Mouse (Mus musculus) gastrocnemius, adult 18-20 months (tissue): ENCODE data around the gene Oscp1. TPM values are rescaled to one million over a fixed set of nuclear protein-coding genes. Genes with fewer than 3 reads are reported as not detected.

Source experiments
- DNase-seq: peaks from one replicate; pipeline ENCODE4 v3.0.0; 2021; ENCODE audit warnings: low spot score
- long read RNA-seq, 2 experiments: library from polyadenylated mRNA; stranded (forward); transcript quantifications; one replicate each; pipeline ENCODE4 v2.0.0; 2021
- total RNA-seq, 2 experiments: library from RNA; stranded (reverse); gene quantifications; 2 replicates each; pipeline ENCODE4 v1.2.3; 2021

Oscp1 gene
- 1 to 10 TPM; 3.1 TPM for total RNA-seq
- long read RNA-seq, experiment 1, full-length matches to known transcripts, result 4 of 7 reads
- long read RNA-seq, experiment 1, partial matches to known transcripts, result 0 of 7 reads
- long read RNA-seq, experiment 1, other reads (novel, unspliced or antisense), result 3 of 7 reads
- long read RNA-seq, experiment 2, full-length matches to known transcripts, result 1 of 1 reads
- long read RNA-seq, experiment 2, partial matches to known transcripts, result 0 of 1 reads
- long read RNA-seq, experiment 2, other reads (novel, unspliced or antisense), result 0 of 1 reads

DNA sequence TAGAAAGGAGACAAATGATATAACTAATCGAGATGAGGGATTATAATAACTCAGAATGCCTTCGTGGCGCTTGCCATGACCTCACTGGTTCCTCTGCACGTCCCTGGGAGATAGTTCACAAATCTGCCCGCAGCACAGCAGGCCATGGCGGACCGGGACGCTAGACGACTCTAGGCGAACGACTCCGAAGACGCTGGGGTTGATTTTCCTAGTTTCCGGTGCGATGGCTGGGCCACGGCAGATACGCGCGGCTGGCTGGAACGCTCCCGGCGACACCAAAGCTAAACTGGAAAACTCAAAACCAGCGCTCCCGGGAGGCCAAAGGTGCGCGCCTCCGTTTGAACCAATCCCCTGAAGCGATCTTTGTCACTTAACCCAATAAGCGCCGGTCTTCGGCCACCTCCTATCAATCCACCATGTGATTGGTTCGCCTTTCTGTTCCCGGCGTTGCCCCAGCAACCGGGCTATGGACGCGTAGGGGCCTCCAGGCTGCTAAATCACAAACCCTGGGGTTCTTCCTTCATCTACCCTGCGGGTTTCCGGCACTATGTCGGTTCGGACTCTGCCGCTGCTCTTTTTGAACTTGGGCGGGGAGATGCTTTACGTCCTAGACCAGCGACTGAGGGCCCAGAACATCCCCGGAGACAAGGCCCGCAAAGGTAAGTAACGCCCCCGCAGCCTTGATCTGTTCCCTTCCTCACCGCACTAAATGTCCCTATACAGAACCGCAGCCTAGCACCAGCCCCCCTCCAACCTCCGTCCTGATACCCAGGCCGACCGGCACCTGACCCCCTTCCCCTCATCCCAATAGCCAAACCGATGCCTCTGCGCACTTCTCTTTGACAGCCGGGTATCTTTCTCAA is at the start of gene Oscp1:
Oscp1 (plus strand) TSS at position 432 of the 863 bp plus-strand sequence.
- peak; percentile 89 for DNase-seq

DNA sequence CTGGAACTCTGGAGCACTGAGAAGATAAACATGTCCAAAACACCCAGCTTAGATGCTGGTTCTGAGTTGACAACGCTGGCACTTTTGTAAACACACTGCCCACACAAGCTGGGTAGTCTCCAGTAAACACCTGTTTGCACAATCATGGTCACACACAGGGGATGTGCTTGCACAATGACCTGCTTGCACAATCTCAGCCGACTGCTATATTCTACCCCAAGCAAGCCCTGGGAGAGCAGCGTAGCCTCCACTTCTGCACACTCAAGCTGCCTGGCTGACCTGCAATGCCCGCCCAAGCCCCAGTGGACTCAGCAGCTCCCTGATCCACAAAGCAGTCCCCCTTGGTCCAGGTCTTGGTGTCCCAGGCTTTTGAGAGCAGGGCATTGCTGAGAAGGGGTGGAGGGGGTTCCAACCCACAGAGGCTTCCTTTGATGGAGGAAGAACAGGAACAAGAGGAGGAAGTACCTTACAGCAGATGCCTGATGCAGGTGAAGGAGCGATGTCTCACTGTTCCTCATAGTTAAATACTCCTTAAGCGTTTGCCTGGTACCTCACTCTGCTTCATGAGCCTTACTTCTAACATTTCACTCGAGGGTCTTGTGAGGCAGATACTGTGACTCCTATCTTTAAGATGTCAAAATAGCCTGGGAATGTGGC is 40.6 kb upstream of the Oscp1 start:
- no peak for DNase-seq

DNA sequence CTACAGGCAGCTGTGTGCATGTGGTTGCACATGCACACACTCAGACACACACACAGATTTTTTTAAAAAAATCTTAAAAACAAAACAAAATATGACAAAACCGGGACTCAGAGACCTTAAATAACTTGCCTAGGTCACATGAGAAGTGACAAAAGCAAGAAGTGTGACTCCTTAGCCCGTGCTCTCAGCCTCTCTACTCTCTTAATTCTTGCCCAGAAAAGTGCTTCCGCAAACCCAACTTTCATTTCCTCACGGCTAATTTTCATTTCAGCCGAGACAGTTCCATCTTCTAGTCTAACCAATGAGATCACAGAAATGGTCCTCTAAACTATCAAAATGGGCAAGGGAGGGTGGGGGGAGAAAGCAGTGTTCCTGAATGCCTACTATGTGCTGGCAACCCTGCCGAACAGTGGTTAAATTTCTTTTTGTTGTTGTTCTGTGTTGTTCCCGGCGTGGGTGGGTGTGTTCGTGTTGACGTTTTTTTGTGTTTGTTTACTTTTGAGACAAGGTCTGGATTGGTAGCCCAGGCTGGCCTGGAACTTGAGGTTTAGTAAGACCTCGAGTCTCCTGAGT is 39.3 kb upstream of the Oscp1 start:
- DNase-seq, result no peak

DNA sequence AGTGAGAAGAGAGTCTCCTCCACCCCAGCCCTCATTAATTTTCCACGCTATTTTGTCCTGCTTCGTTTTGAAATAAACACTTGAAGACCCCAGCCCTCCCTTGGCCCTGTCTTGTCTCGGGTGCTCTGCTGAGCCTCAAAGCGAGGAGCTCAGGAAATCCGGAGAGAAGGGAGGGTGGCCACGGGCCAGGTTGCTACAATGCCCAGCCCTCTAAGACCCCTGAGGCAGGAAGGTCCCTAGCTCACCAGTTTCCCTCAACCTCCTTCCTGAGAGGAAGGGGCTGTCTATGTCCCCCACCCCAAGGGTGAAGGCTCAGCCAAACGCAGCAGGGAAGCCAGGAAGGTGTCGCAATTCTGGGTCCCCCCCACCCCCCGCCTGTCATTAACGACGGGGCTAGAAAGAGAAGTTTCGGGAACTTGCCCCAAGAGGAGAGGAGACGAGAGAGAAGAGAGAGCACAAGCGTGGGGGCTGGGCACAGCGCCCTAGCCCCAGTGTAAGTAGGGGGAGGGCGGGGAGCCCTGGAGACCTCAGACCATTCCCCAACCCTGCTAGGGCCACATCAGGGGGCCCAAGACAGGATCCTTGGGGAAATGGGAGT is 34.0 kb upstream of the Oscp1 start, which contains the start of gene Csf3r:
Csf3r (plus strand) TSS at position 248 of the 598 bp plus-strand sequence.
- DNase-seq, result no peak

DNA sequence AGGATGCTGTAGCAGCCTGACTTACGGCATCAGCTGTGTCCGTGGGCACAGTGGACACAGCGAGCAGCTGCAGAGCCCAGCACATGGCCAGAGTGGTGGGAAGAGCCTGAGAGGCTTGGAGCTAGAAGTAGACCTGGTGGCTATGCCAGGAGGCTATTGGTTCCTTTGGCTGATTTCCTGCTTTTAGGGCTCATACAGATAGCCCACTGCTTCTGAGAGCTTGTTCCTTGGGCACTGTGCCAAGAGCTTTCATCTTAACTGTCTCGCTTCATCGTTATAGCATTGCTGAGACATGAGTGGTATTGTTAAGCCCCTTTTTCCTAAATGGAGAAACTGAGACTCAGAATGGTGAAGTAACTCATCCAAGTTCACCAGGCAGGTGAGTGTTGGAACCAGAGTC is 32.6 kb upstream of the Oscp1 start:
- DNase-seq, result no peak

DNA sequence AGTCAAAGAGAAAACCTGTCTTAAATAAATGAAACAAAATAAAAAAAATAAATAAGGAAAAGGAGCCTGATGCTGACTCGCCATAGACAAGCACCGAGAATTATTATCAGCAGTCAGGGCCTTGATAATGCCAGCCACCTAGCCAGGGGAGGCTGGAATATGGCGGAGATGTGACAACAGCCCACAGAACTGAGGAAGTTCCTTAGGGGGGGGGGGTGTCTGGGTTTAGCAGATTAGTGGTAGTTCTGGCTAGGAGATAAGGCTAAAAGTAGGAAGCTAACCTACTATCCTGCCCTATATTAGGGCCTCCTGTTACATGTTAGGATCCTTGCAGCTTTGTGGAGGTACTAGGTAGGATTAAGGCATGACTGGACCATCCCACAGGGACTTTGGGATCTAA is 30.4 kb upstream of the Oscp1 start:
- DNase-seq, result no peak

DNA sequence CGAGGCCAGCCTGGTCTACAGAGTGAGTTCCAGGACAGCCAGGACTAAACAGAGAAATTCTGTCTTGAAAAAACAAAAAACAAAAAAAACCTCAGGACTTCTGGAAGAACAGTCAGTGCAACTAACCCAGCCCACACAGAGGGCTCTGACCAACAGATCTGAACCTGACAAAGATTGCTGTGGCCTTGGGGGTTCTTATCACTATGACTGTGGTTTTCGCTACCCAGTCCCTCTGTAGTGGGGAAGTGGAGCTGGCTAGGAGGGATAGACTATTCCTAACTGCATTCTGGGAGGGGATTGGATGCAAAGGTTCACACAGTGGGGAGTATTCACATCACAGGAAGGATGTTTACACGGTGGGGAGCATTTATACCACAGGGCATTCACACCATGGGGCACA is 29.3 kb upstream of the Oscp1 start:
- DNase-seq, result no peak

DNA sequence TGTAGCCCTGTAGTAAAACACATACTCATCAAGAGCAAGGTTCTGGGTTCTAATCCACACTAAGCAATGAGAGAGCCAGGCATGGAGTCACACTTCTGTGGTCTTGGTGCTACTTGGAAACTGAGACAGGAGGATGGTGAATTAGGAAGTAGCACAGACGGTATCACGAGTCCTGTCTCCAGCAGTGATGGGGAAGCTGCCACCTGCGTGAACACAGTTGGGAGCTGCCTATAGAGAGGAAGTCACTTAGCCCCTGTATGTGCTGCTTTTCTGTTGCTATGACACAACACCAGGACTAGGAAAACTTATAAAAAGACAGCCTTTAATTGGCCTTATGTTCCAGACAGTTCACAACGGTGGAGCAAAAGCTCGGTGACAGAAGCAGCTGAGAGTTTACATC is 27.7 kb upstream of the Oscp1 start:
- DNase-seq, result no peak

DNA sequence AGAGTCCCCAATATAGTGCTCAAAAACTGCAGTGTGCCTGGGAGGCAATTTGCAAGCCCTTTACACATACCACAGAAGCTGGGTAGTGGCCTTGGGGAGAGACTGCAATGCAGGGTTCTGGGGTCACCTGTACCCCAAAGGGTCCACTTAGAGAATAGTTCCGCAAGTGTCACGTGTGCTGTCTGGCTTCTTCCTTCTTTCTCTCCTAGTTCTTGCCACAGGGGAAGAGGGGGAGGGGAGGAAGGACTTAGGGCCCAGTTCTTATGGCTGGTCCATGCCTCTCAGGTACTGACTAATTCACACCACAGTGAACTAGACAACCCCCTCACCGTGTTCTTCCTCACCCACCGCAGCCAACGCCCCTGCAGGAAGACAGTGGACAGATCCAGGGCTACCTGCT is 23.0 kb upstream of the Oscp1 start:
- no peak for DNase-seq

DNA sequence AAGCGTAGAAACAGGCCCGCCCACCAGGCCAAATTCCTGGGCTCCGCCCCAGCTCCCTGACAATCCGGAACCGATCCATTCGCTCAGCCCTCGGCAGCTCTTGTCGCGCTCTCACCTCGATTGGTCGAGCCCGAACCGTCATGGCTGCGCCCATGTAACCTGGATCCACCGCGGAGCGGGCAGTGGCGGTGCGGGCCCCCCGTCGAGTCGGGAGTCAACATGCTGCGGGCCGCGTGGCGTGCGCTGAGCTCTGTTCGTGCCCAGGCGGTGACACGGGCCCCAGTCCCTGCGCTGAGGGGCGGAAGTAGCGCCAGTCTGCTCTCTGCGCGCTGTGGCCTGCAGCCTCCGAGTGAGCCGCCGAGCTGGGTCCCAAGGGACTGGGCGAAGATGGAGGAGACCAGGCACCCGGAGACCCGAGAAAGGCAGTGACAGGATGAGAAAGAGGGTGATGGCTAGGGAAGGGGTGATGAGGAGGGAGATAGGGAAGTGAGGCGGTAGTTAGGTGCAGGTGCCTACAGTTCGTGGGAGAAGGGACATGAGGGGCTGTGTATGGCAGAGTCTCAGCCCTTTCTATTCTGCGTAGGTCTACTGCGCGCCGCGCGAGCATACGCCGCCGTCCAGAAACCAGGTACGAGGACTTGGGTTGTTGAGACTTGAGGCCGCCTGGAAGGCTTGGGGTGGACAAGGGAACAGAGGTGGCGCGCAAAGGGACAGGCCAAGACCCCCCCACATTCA is 11.3 kb upstream of the Oscp1 start, which contains the start of gene Mrps15:
Mrps15 (plus strand) TSS at position 75 of the 735 bp plus-strand sequence.
- DNase-seq, result peak; percentile 86

DNA sequence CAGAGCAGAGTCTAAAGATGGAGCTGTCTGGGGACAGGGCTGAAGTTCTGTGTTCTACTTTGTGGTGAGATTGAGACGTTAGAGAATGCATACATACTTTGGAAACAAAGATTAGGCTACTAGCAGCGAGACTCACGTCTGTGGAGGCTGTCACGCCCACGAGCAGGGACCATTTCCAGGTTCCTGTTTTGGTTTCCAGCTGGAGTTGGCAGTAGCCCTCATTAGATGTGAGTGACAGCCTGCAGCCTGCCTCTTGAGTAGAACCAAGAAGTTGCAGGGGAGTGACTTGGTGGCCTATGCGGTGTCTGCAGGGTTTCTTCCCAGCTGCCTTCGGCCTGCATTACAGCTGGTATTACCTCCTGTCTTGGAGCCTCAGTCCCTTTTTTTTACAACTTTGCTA is 6.7 kb upstream of the Oscp1 start:
- no peak for DNase-seq

DNA sequence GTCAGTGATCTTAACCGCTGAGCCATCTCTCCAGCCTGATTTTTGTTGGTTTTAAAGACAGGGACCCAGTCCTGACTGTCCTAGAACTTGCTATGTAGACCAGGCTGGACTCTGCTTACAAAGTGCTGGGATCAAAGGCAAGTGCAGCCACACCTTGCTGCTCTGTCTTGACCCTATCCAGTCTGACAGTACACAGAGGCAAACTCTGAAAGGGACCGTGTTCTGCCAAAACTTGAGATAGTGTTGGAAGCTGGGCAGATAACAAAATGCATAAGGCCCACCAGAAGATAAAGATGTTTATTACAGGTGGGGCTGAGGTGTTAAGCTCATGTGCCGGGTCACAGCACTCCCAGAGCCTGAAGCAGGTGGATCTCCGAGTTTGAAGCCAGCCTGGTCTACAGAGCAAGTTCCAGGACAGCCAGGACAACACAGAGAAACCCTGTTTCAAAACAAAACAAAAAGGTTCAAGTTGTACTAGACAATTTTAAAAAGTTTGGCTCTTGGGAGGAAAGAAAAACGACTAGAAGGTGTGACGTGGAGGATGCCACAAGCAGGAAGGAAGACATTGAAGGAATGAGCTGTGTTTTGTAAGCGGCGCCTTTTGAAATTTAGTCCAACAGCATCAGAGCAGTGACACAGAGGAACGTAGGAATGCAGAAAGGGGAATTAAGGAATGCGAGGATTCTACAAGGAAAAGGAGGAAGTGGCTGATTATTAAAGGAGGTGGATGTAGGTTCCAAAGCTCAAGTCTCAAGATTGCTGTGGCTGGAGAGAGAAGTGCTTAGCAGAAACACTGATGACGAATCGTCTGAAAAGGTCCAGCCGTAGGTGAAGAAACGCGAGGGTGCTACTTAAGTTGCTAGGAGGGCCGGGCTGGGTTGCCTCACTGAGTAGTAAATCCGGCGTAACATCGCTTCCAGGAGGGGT is 895 bp upstream of the Oscp1 start:
- DNase-seq, result no peak

DNA sequence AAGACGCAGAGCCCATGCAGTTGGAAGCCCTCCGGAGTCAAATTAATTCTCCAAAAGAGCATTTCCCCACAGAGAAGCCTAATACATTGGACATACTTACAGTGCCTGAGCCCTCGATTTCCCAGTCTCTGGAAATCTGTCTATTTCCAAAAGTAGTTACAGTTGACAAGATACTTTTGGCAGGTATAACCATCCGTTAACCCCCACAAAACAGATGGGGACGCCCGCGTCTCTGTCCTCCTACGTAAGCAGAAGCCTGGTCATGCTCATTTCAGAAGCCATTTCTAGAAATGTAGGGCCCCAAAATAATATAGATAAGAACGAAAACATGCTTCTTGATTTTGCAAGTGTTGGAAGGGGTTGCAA is 615 bp downstream of the Oscp1 start:
- DNase-seq, result no peak

DNA sequence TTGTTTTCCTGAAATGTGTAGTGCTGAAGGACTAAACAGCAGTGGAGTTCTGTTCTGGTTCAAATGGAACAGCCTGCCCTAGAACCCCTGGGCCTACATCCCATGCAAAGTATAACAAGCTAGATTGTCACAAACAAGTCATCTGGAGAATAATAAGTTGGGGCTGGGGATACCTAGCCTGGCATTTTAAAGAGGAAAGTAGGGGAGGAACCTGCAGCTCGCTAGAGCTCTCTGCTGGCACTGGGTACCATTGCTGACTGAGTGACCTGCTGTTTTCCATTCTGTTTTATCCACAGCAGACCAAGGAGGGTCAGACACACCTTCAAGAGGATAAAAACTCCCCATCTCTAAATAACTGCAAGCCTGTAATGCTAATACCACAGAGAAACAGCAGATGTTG is 4.5 kb downstream of the Oscp1 start:
- no peak for DNase-seq

DNA sequence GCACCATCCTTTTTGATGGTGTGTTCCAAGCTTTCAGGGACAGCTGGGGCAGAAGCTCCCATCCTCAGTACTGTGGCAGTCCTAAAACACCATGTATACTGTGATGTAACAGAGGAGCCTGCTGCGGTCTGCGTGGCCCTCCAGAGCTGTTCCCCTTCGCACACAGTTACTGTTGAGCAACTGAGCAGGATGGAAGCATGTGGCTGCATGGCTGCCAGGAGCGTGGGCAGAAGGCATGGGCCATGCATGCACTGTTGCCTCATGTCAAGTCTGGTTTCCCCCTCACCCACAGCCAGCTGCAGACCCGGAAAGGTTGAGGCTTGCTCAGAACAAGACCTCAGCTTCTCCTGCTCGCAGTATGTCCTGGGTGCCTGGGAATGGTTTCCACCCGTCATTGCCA is 6.9 kb downstream of the Oscp1 start:
- no peak for DNase-seq

DNA sequence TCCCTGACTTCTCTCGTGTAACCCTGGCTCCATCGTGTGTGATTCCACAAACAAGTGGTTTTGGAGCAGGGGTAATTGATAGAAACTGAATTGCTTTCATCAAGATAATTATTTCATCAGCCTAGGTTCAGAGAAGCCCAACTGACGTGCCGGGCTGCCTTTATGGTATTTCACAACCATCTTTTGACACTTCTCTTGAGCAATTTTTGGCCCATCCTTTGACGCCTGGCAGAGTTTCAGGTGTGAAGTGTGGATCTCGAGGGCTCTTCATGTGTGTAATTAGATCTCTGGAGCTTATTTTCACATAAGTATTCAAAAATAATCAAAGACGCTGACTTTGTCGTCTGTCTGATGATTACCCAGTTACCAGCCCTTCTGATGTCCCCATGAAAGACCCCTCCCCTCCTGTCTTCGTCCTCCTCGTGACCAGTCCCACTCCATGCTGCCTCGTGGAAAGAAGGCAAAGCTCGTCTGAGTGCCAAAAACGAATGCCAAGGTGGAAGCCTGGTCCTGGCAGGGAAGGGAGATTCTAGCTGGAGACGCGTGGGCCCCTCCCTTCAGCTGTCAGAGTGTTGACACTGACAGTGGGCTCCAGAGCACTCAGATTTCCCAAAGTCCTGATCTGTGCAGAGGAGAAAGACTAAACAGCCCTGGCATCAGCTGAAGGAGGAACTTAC is 9.2 kb downstream of the Oscp1 start:
- peak; percentile 54 for DNase-seq

DNA sequence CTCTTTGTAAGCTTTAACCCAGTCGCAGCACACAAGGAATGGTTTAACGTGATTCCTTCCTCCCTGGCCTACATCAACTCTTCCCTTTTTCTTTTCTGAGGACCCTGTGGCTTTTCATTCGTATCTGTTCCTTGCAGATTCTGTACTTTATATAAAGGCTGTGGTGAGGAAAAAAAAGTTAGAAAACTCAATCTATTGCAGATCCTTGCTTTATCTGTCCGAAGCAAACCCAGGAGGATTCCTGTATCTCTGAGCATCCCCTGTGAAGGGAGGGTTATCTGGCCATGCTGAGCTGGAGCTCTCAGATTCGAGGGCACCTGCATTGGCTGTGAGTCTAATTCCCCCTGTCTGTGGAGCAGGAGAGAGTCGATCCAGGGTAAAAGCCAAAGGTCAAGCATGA is 10.5 kb downstream of the Oscp1 start:
- no peak for DNase-seq

DNA sequence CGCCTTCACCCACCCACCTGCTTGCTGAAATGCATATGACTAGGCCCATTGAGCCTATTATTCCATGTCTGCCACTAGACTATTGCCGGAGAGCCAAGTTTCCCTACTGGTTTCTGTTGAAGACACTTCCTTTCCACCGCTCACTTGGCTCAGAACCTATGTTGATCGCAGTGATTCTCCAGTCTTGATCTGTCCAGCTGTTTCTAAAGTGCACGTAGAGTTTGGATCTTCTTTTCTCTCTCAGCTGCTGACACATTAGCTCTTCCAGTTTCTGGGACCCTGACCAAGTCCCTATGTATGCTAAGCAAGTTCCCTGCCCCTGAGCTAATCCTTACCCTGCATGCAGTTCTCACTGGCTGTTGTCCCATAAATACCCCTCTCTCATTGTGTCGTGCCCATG is 19.5 kb downstream of the Oscp1 start:
- DNase-seq, result no peak

DNA sequence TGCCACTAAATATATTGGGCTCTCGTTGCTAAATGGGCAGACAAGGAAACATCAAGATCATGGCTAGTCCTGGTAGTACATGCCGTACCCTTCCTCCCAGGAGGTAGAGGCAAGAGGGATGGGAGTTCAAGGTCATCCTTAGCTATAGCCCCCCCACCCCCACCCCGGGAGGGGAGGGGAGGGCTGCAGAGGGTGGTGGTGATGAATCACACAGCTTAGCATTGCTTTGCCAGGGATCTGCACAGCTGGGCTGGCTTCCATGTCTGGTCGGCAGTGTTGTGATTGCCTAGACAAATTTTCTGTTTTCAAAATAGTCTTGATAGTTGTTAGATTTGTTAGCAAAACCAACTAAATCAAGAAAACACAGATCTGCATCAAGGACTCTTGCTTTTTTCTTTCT is 20.9 kb downstream of the Oscp1 start:
- no peak for DNase-seq
